Mouse (Mus musculus) myocyte (in vitro differentiated cells): ENCODE data around the gene Junb. TPM values are rescaled to one million over a fixed set of nuclear protein-coding genes. Genes with fewer than 3 reads are reported as not detected.

ENCODE experiments used
- H3K27me3 ChIP-seq: one replicate; pipeline ENCODE4 v1.6.1; 2011; ENCODE audit not compliant: control insufficient read depth, insufficient read depth, insufficient read length
- H3K36me3 ChIP-seq: one replicate; pipeline ENCODE4 v1.6.1; 2011; ENCODE audit not compliant: control insufficient read depth, insufficient read depth
- H3K4me2 ChIP-seq: one replicate; pipeline ENCODE4 v1.6.1; 2011; ENCODE audit warnings: low read depth, control low read depth
- H3K4me3 ChIP-seq: one replicate; pipeline ENCODE4 v1.5.1; 2011; ENCODE audit warnings: mild to moderate bottlenecking, control low read depth, moderate library complexity
- H3K79me2 ChIP-seq: one replicate; pipeline ENCODE4 v1.6.1; 2011; ENCODE audit not compliant: control insufficient read depth, insufficient read depth
- H3ac ChIP-seq: one replicate; pipeline ENCODE4 v1.6.1; 2011; ENCODE audit not compliant: control insufficient read depth, insufficient read length
- CEBPB ChIP-seq: IDR thresholded peaks from 2 replicates; pipeline ENCODE4 v1.6.1; 2011; ENCODE audit warnings: mild to moderate bottlenecking, moderate library complexity; ENCODE audit not compliant: poor library complexity, insufficient read depth, severe bottlenecking
- E2F4 ChIP-seq: IDR thresholded peaks from one replicate; pipeline ENCODE4 v1.6.1; 2011; ENCODE audit warnings: mild to moderate bottlenecking, control low read depth, moderate library complexity; ENCODE audit not compliant: insufficient read depth
- MAX ChIP-seq: IDR thresholded peaks from one replicate; pipeline ENCODE4 v1.6.1; 2011; ENCODE audit warnings: low read depth, mild to moderate bottlenecking, control low read depth
- MYOD1 ChIP-seq, 3 experiments: IDR thresholded peaks; one replicate each; pipeline ENCODE4 v1.6.1; 2011; ENCODE audit warnings: control low read depth in 2 of 3, low read depth in 2 of 3, mild to moderate bottlenecking in 2 of 3, moderate library complexity in 1 of 3; ENCODE audit not compliant: insufficient read length in 2 of 3, control insufficient read depth in 1 of 3
- MYOG ChIP-seq, 3 experiments: IDR thresholded peaks; one replicate each; pipeline ENCODE4 v1.6.1; 2011; ENCODE audit warnings: control low read depth in 2 of 3, low read depth in 2 of 3, mild to moderate bottlenecking in 2 of 3; ENCODE audit not compliant: insufficient read length in 2 of 3, control insufficient read depth in 1 of 3, insufficient read depth in 1 of 3
- POLR2A ChIP-seq: IDR thresholded peaks from one replicate; pipeline ENCODE4 v1.6.1; 2011; ENCODE audit warnings: low read depth, mild to moderate bottlenecking, control low read depth, moderate library complexity; ENCODE audit not compliant: insufficient read length
- POLR2AphosphoS2 ChIP-seq: IDR thresholded peaks from one replicate; pipeline ENCODE4 v1.6.1; 2011; ENCODE audit warnings: low read depth, control low read depth; ENCODE audit not compliant: insufficient read length
- REST ChIP-seq: IDR thresholded peaks from one replicate; pipeline ENCODE4 v1.6.1; 2011; ENCODE audit warnings: mild to moderate bottlenecking, control low read depth, moderate library complexity; ENCODE audit not compliant: insufficient read depth, insufficient read length
- SRF ChIP-seq: IDR thresholded peaks from one replicate; pipeline ENCODE4 v1.6.1; 2011; ENCODE audit warnings: low read depth; ENCODE audit not compliant: control insufficient read depth, insufficient read length
- TCF12 ChIP-seq: IDR thresholded peaks from one replicate; pipeline ENCODE4 v1.6.1; 2011; ENCODE audit warnings: mild to moderate bottlenecking, control low read depth; ENCODE audit not compliant: poor library complexity, insufficient read depth, severe bottlenecking
- TCF3 ChIP-seq: IDR thresholded peaks from one replicate; pipeline ENCODE4 v1.6.1; 2011; ENCODE audit warnings: low read depth, control low read depth; ENCODE audit not compliant: insufficient read length
- USF1 ChIP-seq: IDR thresholded peaks from one replicate; pipeline ENCODE4 v1.6.1; 2011; ENCODE audit warnings: low read depth, mild to moderate bottlenecking, control low read depth, moderate library complexity
- polyA plus RNA-seq: library from polyadenylated mRNA; unstranded; fragments of >200 nt; fragmentation: generic; extraction: Trizol; gene quantifications from one replicate; pipeline ENCODE4 v1.2.1, GENCODE M21; 2012; ENCODE audit warnings: missing spikeins

Junb gene
- polyA plus RNA-seq, 1 experiment: 140 TPM

GRCm38 (mm10) chr8:84946528-84947240 is 31.8 kb downstream of the Junb start, which contains the start of gene Rtbdn:
Rtbdn (plus strand) TSS chr8:84946991.
- peaks cover 38% of the 10 kb centered on the region for H3K27me3 ChIP-seq
- no peak for TF ChIP-seq MAX
- TF ChIP-seq MYOD1 (IDR thresholded peaks at IDR 0.05; ENCODE audit: control insufficient read depth in 1 of 3, insufficient read length in 2 of 3, low read depth in 2 of 3): no peak
- TF ChIP-seq TCF3: no peak
- no peak for TF ChIP-seq MYOG (IDR thresholded peaks at IDR 0.05; ENCODE audit: control insufficient read depth in 1 of 3, insufficient read depth in 1 of 3, insufficient read length in 2 of 3, low read depth in 2 of 3)
- no peak for TF ChIP-seq CEBPB
- no peak for TF ChIP-seq SRF
- TF ChIP-seq POLR2AphosphoS2: no peak
- TF ChIP-seq TCF12: no peak
- no peak for TF ChIP-seq E2F4
- TF ChIP-seq REST: no peak
- H3K79me2 ChIP-seq: no peaks in the 10 kb centered on the region
- H3ac ChIP-seq: no peak within 1 kb of the TSS
- no peak within 1 kb of the TSS for H3K4me2 ChIP-seq
- H3K36me3 ChIP-seq: no peaks in the 10 kb centered on the region
- no peak within 1 kb of the TSS for H3K4me3 ChIP-seq

- no peak overlapping the region for H3ac ChIP-seq
- H3K79me2 ChIP-seq: no peaks in the 10 kb centered on the region
- no peak overlapping the region for H3K4me2 ChIP-seq
- TF ChIP-seq TCF12 (no peak), MYOG (IDR thresholded peaks at IDR 0.05; ENCODE audit: control insufficient read depth in 1 of 3, insufficient read depth in 1 of 3, insufficient read length in 2 of 3, low read depth in 2 of 3) (no peak), E2F4 (no peak), POLR2A (no peak), MYOD1 (IDR thresholded peaks at IDR 0.05; ENCODE audit: control insufficient read depth in 1 of 3, insufficient read length in 2 of 3, low read depth in 2 of 3) (no peak), POLR2AphosphoS2 (no peak)
- peaks cover 38% of the 10 kb centered on the region for H3K27me3 ChIP-seq
- no peaks in the 10 kb centered on the region for H3K36me3 ChIP-seq
- no peak overlapping the region for H3K4me3 ChIP-seq
Observed at GRCm38 (mm10) chr8:84945633-84946527, 32.6 kb downstream of the Junb start.

- Histone ChIP-seq H3K4me3 (no peak overlapping the region), H3K36me3 (no peaks in the 10 kb centered on the region), H3K79me2 (no peaks in the 10 kb centered on the region), H3K4me2 (no peak overlapping the region), H3ac (no peak overlapping the region), H3K27me3 (peaks cover 34% of the 10 kb centered on the region)
- TF ChIP-seq USF1: no peak
- TF ChIP-seq SRF: no peak
- no peak for TF ChIP-seq CEBPB
- TF ChIP-seq TCF3: no peak
- TF ChIP-seq POLR2A: no peak
- TF ChIP-seq POLR2AphosphoS2: no peak
- TF ChIP-seq REST: no peak
- no peak for TF ChIP-seq E2F4
- TF ChIP-seq MYOD1 (IDR thresholded peaks at IDR 0.05; ENCODE audit: control insufficient read depth in 1 of 3, insufficient read length in 2 of 3, low read depth in 2 of 3): no peak
- TF ChIP-seq MYOG (IDR thresholded peaks at IDR 0.05; ENCODE audit: control insufficient read depth in 1 of 3, insufficient read depth in 1 of 3, insufficient read length in 2 of 3, low read depth in 2 of 3): no peak
Observed at GRCm38 (mm10) chr8:84945235-84945632, 33.3 kb downstream of the Junb start.

- Histone ChIP-seq H3K4me2 (peak overlapping the region; percentile 9), H3K4me3 (no peak overlapping the region), H3ac (no peak overlapping the region), H3K36me3 (no peaks in the 10 kb centered on the region), H3K79me2 (no peaks in the 10 kb centered on the region), H3K27me3 (peaks cover 27% of the 10 kb centered on the region)
- no peak for TF ChIP-seq REST
- no peak for TF ChIP-seq POLR2A
- TF ChIP-seq TCF12: no peak
- TF ChIP-seq MAX: no peak
- TF ChIP-seq CEBPB: no peak
Observed at GRCm38 (mm10) chr8:84944478-84945160, 33.9 kb downstream of the Junb start.
